Mouse (Mus musculus): ENCODE data around the gene Muc3. TPM values are rescaled to one million over a fixed set of nuclear protein-coding genes. Genes with fewer than 3 reads are reported as not detected.
"Not testable (repeated sequence)": the region's sequence is repeated elsewhere in the genome, so short reads cannot be mapped to it uniquely, and the experiment has no call there.

The Muc3 gene
- polyA plus RNA-seq, 1 experiment from 2014 or later: not detected

GRCm38 (mm10) chr5:137161853-137162252 lies 12.7 kb upstream of the Muc3 start:
- H3K9me3 ChIP-seq (replicated peaks): no peaks in the 10 kb centered on the region
- H3K4me3 ChIP-seq: no peak overlapping the region
- DNase-seq (ENCODE audit: low spot score): no peak
- no peaks in the 10 kb centered on the region for H3K4me1 ChIP-seq
- no peaks in the 10 kb centered on the region for H3K27me3 ChIP-seq (ENCODE audit: low read depth, poor library complexity, severe bottlenecking)
- 81% methylated on average over 4 of the region's 4 CpGs for WGBS
- H3K36me3 ChIP-seq: no peaks in the 10 kb centered on the region
- H3K27ac ChIP-seq: no peak overlapping the region

GRCm38 (mm10) chr5:137159461-137159860 lies 10.3 kb upstream of the Muc3 start:
- 36% methylated on average over 11 of the region's 11 CpGs for WGBS
- Histone ChIP-seq H3K27me3 (ENCODE audit: low read depth, poor library complexity, severe bottlenecking) (no peaks in the 10 kb centered on the region), H3K4me1 (no peaks in the 10 kb centered on the region), H3K9me3 (replicated peaks) (no peaks in the 10 kb centered on the region), H3K27ac (no peak overlapping the region), H3K4me3 (no peak overlapping the region), H3K36me3 (no peaks in the 10 kb centered on the region)
- no peak for DNase-seq (ENCODE audit: low spot score)

- 92% methylated on average over 5 of the region's 5 CpGs for WGBS
- Histone ChIP-seq H3K27me3 (ENCODE audit: low read depth, poor library complexity, severe bottlenecking) (no peaks in the 10 kb centered on the region), H3K4me1 (no peaks in the 10 kb centered on the region), H3K27ac (no peak overlapping the region), H3K36me3 (no peaks in the 10 kb centered on the region), H3K9me3 (replicated peaks) (peaks cover 21% of the 10 kb centered on the region), H3K4me3 (no peak overlapping the region)
- no peak for DNase-seq (ENCODE audit: low spot score)
Observed at GRCm38 (mm10) chr5:137153289-137153688, 4.2 kb upstream of the Muc3 start.

- Histone ChIP-seq H3K9me3 (replicated peaks) (peaks cover 21% of the 10 kb centered on the region), H3K4me3 (no peak overlapping the region), H3K27me3 (ENCODE audit: low read depth, poor library complexity, severe bottlenecking) (no peaks in the 10 kb centered on the region), H3K4me1 (no peaks in the 10 kb centered on the region), H3K36me3 (no peaks in the 10 kb centered on the region), H3K27ac (no peak overlapping the region)
- 64% methylated on average over 2 of the region's 2 CpGs for WGBS
- DNase-seq (ENCODE audit: low spot score): peak; percentile 39
Observed at GRCm38 (mm10) chr5:137152623-137153022, 3.5 kb upstream of the Muc3 start.

- no peaks in the 10 kb centered on the region for H3K27me3 ChIP-seq (ENCODE audit: low read depth, poor library complexity, severe bottlenecking)
- H3K9me3 ChIP-seq (replicated peaks): no peaks in the 10 kb centered on the region
- WGBS: 23% methylated on average over 3 of the region's 3 CpGs
- H3K27ac ChIP-seq: no peak overlapping the region
- 0 out of 2 replicates have a peak, but pooled peaks cover 2% of the 10 kb centered on the region for H3K4me1 ChIP-seq
- no peak for DNase-seq (ENCODE audit: low spot score)
- no peak overlapping the region for H3K4me3 ChIP-seq
- H3K36me3 ChIP-seq: no peaks in the 10 kb centered on the region
Observed at GRCm38 (mm10) chr5:137140836-137141235, 8.3 kb downstream of the Muc3 start.

GRCm38 (mm10) chr5:137138977-137139376 lies 10.1 kb downstream of the Muc3 start:
- no peak overlapping the region for H3K4me3 ChIP-seq
- H3K9me3 ChIP-seq (replicated peaks): no peaks in the 10 kb centered on the region
- no peaks in the 10 kb centered on the region for H3K27me3 ChIP-seq (ENCODE audit: low read depth, poor library complexity, severe bottlenecking)
- H3K36me3 ChIP-seq: no peaks in the 10 kb centered on the region
- H3K4me1 ChIP-seq: 0 out of 2 replicates have a peak, but pooled peaks cover 2% of the 10 kb centered on the region
- 86% methylated on average over 10 of the region's 10 CpGs for WGBS
- no peak for DNase-seq (ENCODE audit: low spot score)
- H3K27ac ChIP-seq: no peak overlapping the region

- Histone ChIP-seq H3K27me3 (ENCODE audit: low read depth, poor library complexity, severe bottlenecking) (no peaks in the 10 kb centered on the region), H3K4me3 (no peak overlapping the region), H3K9me3 (replicated peaks) (no peaks in the 10 kb centered on the region), H3K36me3 (no peaks in the 10 kb centered on the region), H3K4me1 (no peaks in the 10 kb centered on the region), H3K27ac (no peak overlapping the region)
- WGBS: 31% methylated on average over 11 of the region's 11 CpGs
- DNase-seq (ENCODE audit: low spot score): peak; percentile 64
Observed at GRCm38 (mm10) chr5:137134959-137135358, 14.2 kb downstream of the Muc3 start.

- WGBS: 2% methylated on average over 3 of the region's 3 CpGs
- peak; percentile 69 for DNase-seq (ENCODE audit: low spot score)
- Histone ChIP-seq H3K4me3 (no peak overlapping the region), H3K27ac (no peak overlapping the region), H3K9me3 (replicated peaks) (no peaks in the 10 kb centered on the region), H3K27me3 (ENCODE audit: low read depth, poor library complexity, severe bottlenecking) (no peaks in the 10 kb centered on the region), H3K4me1 (peaks cover 13% of the 10 kb centered on the region), H3K36me3 (no peaks in the 10 kb centered on the region)
Observed at GRCm38 (mm10) chr5:137131490-137131889, 17.6 kb downstream of the Muc3 start.

GRCm38 (mm10) chr5:137129281-137129680 lies 19.8 kb downstream of the Muc3 start:
- Histone ChIP-seq H3K36me3 (no peaks in the 10 kb centered on the region), H3K9me3 (replicated peaks) (no peaks in the 10 kb centered on the region), H3K27ac (no peak overlapping the region), H3K4me3 (no peak overlapping the region), H3K27me3 (ENCODE audit: low read depth, poor library complexity, severe bottlenecking) (no peaks in the 10 kb centered on the region), H3K4me1 (peaks cover 13% of the 10 kb centered on the region)
- 15% methylated on average over 5 of the region's 5 CpGs for WGBS
- no peak for DNase-seq (ENCODE audit: low spot score)

GRCm38 (mm10) chr5:137123516-137123915 lies 25.6 kb downstream of the Muc3 start:
- no peak for DNase-seq (ENCODE audit: low spot score)
- Histone ChIP-seq H3K36me3 (no peaks in the 10 kb centered on the region), H3K9me3 (replicated peaks) (no peaks in the 10 kb centered on the region), H3K27me3 (ENCODE audit: low read depth, poor library complexity, severe bottlenecking) (no peaks in the 10 kb centered on the region), H3K4me3 (no peak overlapping the region), H3K4me1 (peaks cover 9% of the 10 kb centered on the region), H3K27ac (no peak overlapping the region)
- WGBS: 83% methylated on average over 4 of the region's 4 CpGs

GRCm38 (mm10) chr5:137122686-137123193 lies 26.4 kb downstream of the Muc3 start:
- WGBS: 15% methylated on average over 14 of the region's 14 CpGs
- H3K27me3 ChIP-seq (ENCODE audit: low read depth, poor library complexity, severe bottlenecking): no peaks in the 10 kb centered on the region
- no peak overlapping the region for H3K27ac ChIP-seq
- H3K4me3 ChIP-seq: no peak overlapping the region
- H3K36me3 ChIP-seq: no peaks in the 10 kb centered on the region
- H3K4me1 ChIP-seq: peaks cover 7% of the 10 kb centered on the region; the same call in 1 of the 2 replicates
- DNase-seq (ENCODE audit: low spot score): peak; percentile 81
- no peaks in the 10 kb centered on the region for H3K9me3 ChIP-seq (replicated peaks)

- no peaks in the 10 kb centered on the region for H3K36me3 ChIP-seq
- no peak overlapping the region for H3K27ac ChIP-seq
- no peak for DNase-seq (ENCODE audit: low spot score)
- peaks cover 11% of the 10 kb centered on the region for H3K4me1 ChIP-seq
- WGBS: 78% methylated on average over 4 of the region's 4 CpGs
- H3K9me3 ChIP-seq (replicated peaks): no peaks in the 10 kb centered on the region
- no peaks in the 10 kb centered on the region for H3K27me3 ChIP-seq (ENCODE audit: low read depth, poor library complexity, severe bottlenecking)
- H3K4me3 ChIP-seq: no peak overlapping the region
Observed at GRCm38 (mm10) chr5:137121280-137121679, 27.8 kb downstream of the Muc3 start.

GRCm38 (mm10) chr5:137118878-137119277 lies 30.2 kb downstream of the Muc3 start:
- Histone ChIP-seq H3K4me1 (peaks cover 25% of the 10 kb centered on the region), H3K4me3 (no peak overlapping the region)
- WGBS: 85% methylated on average over 4 of the region's 4 CpGs

GRCm38 (mm10) chr5:137117994-137118393 lies 31.1 kb downstream of the Muc3 start:
- H3K9me3 ChIP-seq (replicated peaks); DNase-seq (ENCODE audit: low spot score); H3K27me3 ChIP-seq (ENCODE audit: low read depth, poor library complexity, severe bottlenecking); H3K4me3 ChIP-seq; H3K27ac ChIP-seq: not testable (repeated sequence)
- H3K36me3 ChIP-seq: peaks cover 22% of the 10 kb centered on the region
- WGBS: 91% methylated on average over 3 of the region's 3 CpGs
- peaks cover 24% of the 10 kb centered on the region for H3K4me1 ChIP-seq

More at GRCm38 (mm10) chr5:137118878-137119277, 30.2 kb downstream of the Muc3 start:
- Histone ChIP-seq H3K27me3 (ENCODE audit: low read depth, poor library complexity, severe bottlenecking) (no peaks in the 10 kb centered on the region), H3K9me3 (replicated peaks) (no peaks in the 10 kb centered on the region), H3K27ac (no peak overlapping the region), H3K36me3 (peaks cover 14% of the 10 kb centered on the region)
- DNase-seq (ENCODE audit: low spot score): no peak
